Mouse (Mus musculus) lung, postnatal 25 days (tissue): ENCODE results near the gene Ddah2.
A peak's percentile ranks its signal among the peaks of the same experiment; 100 is the strongest.

Experiments
- DNase-seq: peaks from one replicate; pipeline ENCODE4 v3.0.0; 2022; ENCODE audit warnings: low spot score

The Ddah2 gene

DNA sequence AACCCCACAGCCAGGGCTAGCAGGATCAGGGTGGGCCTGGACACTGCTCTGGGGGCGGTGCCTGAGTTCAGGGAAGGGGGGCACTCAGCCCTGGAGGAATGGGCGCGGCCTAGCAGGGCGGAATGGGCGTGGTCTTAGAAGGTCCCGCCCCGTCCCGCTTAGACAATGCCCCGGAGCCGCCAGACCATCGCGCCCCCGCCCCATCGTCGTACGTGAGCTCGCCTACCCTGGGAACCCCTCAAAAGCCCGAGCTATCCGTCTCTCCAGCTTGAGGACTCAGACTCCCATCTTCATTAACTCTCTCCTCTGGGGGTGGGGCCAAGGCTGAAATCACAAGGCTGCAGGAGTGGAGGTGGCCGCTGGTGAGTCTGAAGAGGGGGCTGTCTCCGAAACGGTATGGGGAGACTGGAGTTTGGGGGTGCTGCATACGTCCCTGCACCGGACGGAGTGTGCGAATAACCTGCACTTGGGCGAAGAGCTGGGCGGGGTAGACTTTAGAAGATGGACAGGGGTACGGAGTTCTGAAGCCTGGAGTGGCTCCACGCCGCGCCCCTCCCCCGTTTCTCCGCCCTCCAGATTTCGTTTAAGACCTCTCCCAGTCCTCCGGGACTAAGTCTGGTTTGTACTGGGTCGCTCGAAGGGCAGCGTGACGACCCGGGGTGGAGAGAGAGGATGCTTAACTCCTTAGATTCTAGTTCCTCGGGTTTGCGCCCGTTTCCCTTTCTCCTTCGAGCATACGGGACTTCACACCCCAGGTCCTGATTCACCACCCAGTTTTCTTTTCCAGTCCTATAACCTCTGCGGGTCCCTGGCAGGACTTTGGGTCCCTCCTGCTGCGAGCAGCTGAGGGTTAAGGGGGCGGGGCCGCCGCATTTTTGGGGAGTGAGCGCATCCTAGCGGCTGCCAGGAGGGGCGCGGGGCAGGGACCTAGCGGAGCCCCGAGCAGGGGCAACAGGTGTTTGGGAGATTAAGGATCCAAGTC, at the start of gene Ddah2:
TSS of gene Ddah2 (plus strand) at position 125 of the 982 bp plus-strand sequence.
- peak; percentile 92 for DNase-seq

DNA sequence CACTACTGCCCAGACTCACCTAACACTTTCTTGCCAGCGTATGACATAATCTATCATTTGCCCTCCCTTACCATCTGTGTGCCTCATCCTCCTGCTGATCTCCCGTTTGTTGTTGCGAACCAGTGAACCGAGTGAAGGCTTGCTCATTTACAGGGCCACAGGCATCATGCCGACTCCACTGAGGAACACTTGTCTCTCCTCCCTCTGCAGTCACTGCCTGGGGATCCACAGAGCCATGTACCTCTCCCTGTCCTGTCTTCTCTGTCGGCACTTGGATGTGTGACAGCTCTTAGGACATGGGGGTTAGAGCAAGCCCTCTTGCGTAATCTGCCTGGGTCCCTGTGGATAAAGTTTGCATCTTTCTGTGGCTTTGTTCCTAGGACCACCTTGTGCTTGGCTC, 49.2 kb upstream of the Ddah2 start:
- no peak for DNase-seq

DNA sequence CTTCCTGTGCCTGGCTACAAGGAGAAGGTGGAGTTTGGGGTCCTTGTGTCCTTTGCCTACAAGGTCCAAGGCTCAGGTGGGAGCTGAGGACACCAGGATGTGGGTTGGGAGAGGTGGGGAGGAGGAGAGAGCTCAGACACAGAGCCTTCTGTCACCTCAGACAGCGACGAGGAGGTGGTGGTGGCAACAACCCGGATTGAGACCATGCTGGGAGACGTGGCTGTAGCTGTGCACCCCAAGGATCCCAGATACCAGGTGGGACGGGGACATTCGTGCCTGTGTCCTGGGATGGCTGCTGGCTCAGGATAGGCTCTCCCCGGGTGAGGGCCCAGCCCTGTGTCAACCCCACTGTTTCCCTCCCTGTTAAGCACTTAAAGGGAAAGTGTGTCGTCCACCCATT, 47.4 kb upstream of the Ddah2 start:
- no peak for DNase-seq

- DNase-seq, result no peak
These were observed 46.4 kb upstream of the Ddah2 start for GRCm38 (mm10) chr17:35012430-35012829.

DNA sequence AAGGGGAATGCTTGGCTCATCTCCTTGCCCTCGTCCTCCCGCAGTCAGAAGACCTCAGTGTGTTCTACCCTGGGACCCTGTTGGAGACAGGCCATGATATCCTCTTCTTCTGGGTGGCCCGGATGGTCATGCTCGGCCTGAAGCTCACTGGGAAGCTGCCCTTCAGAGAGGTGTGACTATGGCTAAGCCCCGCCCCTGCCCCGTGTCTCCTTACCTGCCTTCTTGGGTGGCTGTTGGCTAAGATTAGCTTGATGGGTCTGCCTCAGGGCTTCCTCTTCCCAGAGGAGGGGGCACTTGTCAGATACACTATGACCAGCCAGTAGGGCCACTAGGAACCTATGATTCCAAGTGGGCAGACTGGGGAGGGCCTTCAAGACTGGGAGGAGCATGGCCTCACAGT, 45.6 kb upstream of the Ddah2 start:
- no peak for DNase-seq

- DNase-seq, result no peak
These were observed 43.5 kb upstream of the Ddah2 start for GRCm38 (mm10) chr17:35015296-35015695.

- no peak for DNase-seq
These were observed 42.5 kb upstream of the Ddah2 start, which contains the start of gene Vwa7 for GRCm38 (mm10) chr17:35016376-35016775. Gene Vwa7 (plus strand): TSS chr17:35016579.

DNA sequence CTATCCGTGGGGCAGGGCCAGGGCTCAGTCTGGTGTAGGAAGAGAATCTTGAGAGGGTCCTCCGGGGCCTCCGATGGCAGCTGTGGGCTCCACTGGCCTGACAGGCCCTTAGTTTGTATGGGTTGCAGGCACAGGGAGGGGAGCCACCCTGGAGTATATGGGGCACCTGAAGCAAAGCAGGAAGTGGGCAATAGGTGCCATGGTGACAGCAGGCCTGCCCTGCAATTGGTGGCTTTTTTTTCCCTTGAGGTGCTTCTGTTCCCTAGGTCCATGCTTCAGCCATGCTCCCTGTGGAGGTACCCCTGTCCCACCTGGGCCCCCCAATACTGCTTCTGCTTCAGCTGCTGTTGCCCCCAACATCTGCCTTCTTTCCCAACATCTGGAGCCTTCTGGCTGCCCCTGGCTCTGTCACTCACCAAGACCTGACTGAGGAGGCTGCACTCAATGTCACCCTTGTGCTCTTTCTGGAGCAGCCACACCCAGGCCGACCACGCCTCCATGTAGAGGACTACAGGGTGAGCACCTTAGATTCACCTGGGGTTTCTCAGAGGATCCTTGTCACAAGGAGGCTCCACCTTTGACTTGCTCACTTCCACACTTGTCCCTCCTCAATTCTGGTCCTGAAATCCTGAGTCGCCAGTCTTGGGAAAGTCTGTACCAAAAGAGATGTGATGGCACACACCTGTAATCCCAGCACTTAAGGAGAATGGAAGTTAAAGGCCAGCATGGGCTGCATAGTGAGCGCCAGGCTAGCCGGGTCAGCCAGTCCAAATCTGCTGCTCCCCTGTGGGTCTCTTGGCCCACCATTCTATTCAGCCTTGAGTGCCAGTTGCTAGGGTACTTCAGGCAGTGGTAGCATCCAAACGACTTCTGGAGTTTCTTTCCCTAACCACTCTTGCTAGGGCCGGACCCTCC, 41.8 kb upstream of the Ddah2 start:
- no peak for DNase-seq

- no peak for DNase-seq
These were observed 41.2 kb upstream of the Ddah2 start for GRCm38 (mm10) chr17:35017706-35018030.

DNA sequence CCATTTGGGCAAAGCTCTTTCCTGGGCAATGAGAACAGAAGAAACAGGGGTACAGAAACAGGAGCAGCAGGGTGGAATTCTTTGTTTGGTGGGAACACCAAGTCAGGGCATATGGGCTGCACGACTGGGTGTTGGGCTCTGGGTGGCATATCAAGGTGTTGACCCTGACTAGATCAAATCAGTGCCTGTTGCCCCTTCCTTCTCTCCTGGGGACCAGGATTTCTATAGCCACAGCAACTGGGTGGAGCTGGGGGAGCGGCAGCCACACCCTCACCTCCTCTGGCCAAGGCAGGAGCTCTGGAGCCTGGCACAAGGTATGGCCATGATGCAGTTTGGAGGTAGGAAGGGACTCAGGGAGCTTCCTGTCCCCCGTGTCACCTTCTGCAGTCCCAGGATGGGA, 40.7 kb upstream of the Ddah2 start:
- no peak for DNase-seq

- no peak for DNase-seq
These were observed 38.9 kb upstream of the Ddah2 start for GRCm38 (mm10) chr17:35019894-35020293.

GRCm38 (mm10) chr17:35020551-35020950, 38.3 kb upstream of the Ddah2 start:
- no peak for DNase-seq

- peak; percentile 88 for DNase-seq
These were observed 37.5 kb upstream of the Ddah2 start for GRCm38 (mm10) chr17:35021163-35021808.

- peak; percentile 75 for DNase-seq
These were observed 36.9 kb upstream of the Ddah2 start for GRCm38 (mm10) chr17:35021842-35022477.

DNA sequence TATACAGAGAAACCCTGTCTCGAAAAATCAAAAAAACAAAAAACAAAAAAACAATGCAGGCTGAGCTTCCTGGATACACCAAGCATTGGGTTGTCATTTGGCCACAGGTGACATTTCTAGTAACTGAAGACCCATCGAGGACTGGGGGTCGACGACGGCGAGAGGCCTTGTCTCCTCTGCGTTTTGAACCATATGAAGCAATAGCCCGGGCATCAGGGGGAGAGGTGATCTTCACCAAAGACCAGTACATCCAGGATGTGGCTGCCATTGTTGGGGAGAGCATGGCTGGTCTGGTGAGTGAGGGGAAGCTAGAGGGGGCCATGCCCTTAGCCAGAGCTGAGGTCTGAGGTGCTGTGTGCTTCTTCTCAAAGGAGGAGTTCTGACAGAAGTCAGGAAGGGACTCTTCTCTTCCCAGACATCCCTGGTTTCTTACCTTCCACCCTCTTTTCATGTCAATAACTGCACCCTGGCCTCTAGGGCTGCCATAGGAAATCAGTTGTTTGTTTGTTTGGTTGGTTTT, 36.2 kb upstream of the Ddah2 start:
- DNase-seq, result no peak

- no peak for DNase-seq
These were observed 35.6 kb upstream of the Ddah2 start for GRCm38 (mm10) chr17:35023221-35023620.

DNA sequence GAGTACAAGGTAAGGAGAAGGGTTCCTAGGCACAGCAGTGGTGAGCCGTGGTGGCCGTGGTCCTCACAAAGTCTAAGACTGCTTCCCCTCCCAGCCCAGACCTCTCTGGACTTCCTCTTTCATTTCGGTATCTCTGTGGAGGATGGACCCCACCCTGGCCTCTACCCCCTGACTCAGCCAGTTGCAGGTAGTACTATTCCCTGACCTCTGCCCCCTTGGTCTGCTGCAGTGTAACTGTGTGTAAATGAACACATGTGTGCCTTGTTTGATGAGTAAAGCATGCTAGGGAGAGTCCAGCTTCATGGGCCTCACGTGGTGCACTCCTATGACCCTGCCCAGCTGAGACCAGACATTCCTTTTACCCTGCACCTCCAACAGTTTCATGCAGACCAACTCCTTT, 35.1 kb upstream of the Ddah2 start:
- no peak for DNase-seq

DNA sequence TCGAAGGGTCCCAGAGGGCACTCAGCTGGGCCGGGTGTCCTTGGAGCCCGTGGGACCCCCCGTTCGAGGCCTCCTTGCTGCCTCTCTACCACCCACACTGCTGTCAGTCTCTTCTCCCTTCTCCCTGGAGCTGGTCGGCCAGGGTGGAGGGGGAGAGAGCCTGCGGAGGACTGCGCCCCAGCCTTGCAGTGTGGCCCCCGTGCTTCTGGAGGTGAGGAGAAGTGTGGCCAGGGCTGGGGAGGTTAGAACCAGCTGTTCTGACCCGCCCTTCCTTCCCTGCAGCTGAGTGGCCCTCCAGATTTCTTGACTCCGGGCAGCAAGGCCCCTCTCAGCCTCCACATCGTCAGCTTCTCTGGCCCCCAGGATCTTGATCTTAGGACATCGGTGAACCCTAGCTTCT, 34.6 kb upstream of the Ddah2 start:
- DNase-seq, result no peak

- DNase-seq, result no peak
These were observed 33.9 kb upstream of the Ddah2 start for GRCm38 (mm10) chr17:35024691-35025488.

DNA sequence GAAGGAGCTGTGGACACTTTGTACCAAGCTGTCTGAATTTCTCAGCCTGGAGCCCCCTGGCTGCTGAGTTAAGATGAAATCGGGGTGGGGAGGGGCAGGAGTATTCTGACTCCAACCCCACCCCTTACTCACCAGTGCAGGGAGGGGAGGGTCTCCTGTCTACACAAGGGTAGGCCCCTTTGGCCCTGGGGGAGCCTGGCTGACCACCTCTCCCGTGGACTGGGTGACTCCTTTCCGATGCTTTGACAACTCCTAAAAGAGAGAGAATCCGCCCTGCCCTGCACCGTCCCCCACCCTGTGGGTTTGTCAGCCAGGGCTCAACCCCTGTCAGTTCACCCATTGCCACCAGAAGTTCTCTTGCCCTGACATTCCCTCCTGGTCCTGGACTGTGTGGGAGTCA, 32.6 kb upstream of the Ddah2 start:
- DNase-seq, result no peak
